Mouse (Mus musculus): ENCODE data around the gene Cygb.
"Not testable (repeated sequence)": the region's sequence is repeated elsewhere in the genome, so short reads cannot be mapped to it uniquely, and the experiment has no call there.

The Cygb gene

GRCm38 (mm10) chr11:116615735-116616437 is 38.2 kb downstream of the Cygb start:
- DNase-seq (ENCODE audit: inconsistent ontology term), result peak; percentile 31

DNA sequence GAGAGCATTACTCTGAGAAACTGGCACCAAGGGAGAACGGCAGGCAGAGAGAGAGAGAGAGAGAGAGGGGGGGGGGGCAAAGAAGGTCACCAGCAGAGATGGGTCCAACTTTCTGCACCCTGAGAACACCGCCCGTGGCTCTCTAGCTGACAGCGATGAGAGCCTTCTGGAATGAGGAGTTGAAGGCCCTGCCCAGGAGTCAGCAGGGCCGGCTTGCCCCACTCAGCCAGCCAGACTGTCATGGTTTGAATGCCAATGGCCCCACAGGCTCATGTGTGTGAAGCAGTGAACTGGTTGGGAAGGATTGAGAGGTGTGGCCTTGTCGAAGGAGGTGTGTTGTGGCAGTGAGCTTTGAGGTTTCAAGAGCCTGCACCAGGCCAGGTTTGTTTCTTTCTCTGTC is 40.9 kb downstream of the Cygb start:
- no peak for DNase-seq (ENCODE audit: inconsistent ontology term)

- DNase-seq (ENCODE audit: inconsistent ontology term), result no peak
Observed at GRCm38 (mm10) chr11:116612554-116612953, 41.6 kb downstream of the Cygb start.

GRCm38 (mm10) chr11:116611883-116612282 is 42.2 kb downstream of the Cygb start:
- no peak for DNase-seq (ENCODE audit: inconsistent ontology term)

GRCm38 (mm10) chr11:116611168-116611567 is 42.9 kb downstream of the Cygb start:
- not testable (repeated sequence) for DNase-seq (ENCODE audit: inconsistent ontology term)

DNA sequence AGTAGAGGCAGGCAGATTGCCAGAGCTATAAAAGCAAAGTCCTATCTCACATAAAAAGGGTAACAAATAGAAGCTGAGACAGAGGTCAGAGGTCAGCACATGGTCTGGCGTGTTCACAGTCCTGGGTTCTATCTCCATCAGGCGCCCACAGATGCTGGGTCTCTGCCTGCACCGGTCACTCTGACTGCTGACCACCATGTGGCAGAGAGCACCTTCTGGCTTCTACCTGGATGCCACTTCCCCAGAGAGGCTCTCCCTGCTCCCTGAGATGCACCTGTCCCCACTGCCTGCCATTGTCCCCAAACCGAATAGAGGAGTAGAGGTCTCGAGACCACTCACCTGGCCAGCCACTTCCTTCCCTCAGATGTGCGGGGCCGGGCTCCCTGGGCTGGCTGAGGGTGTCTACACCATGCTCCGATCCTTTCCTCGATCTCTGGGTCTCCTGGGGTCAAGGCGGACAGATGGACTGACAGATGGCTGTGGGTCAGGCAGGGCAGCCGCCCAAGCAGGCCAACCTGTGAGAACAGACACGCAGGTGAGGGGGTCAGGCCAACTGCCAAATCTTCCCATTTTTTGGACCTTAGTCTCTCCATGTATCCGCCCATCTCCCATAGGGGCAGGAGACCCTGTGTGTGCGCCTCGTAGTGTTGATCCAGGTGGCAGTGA is 44.0 kb downstream of the Cygb start:
- DNase-seq (ENCODE audit: inconsistent ontology term), result no peak

DNA sequence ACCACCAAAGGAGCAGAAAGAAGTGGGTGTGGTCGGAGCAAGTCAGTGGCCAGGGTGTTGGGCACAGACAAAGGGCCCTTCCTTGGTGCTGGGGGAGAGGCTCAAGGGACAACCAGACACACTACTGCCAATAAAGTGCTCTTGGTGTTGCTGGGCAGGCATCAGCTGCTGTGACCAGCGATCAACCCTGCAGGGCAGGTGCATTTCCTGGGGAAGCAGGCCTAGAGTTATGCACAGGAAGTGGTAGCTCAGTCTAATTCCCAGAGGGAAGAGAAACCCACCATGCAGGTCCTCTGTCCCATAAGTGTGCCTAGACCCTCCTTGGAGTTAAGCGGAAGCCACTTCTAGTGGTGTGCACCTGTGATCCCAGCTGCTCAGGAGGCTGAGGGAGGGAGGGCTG is 46.4 kb downstream of the Cygb start:
- no peak for DNase-seq (ENCODE audit: inconsistent ontology term)

DNA sequence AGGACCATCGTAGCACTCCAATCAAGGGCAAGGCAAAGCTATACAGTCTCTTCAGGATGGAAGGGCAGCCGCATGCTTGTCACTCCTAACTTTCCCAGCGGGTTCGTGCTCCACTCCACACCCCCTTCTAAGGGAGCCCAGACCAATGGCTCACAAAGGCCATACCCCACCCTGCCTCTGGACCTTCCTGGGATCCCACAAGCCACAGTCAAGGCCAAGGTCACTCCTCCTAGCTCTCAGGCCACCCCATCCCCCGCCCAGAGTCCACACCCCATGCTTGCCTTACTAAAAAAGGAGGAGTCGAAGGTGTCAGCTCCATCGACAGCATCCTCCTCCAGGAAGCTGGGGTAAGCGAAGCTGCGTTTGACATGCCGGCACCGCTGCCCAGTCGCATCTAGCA is 50.0 kb downstream of the Cygb start:
- no peak for DNase-seq (ENCODE audit: inconsistent ontology term)

DNA sequence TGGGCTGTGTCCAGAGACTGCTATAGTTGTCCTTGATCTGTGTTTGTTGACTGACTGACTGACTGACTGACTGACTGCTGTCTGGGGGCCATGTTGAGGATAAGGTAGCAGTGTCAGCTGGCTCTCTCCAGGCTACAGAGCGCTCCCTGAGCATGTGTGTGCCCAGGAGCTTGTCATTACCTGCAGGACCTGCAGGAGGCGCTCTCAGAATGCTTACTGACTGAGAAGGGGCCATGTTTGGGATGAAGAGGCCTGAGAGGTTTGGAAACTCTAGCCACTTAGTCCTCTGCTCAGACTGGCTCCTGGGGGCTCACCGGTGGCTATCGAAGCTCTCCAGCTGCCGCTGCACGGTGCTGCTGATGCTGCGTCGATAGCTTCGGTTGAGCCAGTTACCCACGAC is 50.8 kb downstream of the Cygb start:
- DNase-seq (ENCODE audit: inconsistent ontology term), result no peak

GRCm38 (mm10) chr11:116602043-116602442 is 52.1 kb downstream of the Cygb start:
- DNase-seq (ENCODE audit: inconsistent ontology term), result no peak

GRCm38 (mm10) chr11:116601166-116601565 is 52.9 kb downstream of the Cygb start:
- no peak for DNase-seq (ENCODE audit: inconsistent ontology term)

GRCm38 (mm10) chr11:116599230-116599629 is 54.9 kb downstream of the Cygb start:
- DNase-seq (ENCODE audit: inconsistent ontology term), result no peak

DNA sequence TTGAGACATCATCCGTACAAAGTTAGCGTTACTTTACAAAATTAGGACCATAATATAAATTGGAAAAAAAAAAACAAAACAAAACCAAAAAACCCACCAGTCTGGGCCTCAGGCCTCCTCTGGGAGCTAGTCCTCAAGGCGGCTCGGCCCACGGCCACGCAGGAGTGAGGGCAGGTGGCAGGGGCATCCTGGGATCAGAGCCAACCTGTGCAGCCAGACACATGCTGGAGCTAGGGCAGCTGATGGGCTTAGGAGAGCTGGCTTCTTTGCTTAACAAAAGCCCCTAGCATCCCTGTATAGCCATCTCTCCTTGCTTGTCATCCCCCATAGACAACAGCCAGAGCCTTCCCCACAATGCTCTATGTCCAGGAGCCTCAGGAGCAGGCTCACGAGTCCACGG is 55.9 kb downstream of the Cygb start:
- no peak for DNase-seq (ENCODE audit: inconsistent ontology term)

DNA sequence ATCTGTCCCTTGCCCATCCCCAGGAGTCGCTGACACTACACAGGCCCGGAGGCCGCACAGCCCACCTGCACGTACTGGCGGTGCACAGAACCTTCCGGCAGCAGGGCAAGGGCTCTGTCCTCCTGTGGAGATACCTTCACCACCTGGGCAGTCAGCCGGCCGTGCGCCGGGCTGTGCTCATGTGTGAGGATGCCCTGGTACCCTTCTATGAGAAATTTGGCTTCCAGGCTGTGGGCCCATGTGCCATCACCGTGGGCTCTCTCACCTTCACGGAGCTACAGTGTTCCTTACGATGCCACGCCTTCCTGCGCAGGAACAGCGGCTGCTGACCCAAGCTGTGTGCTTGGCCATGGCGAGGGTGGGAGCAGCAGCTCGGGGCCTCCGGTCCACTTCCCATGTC is 57.3 kb downstream of the Cygb start:
- no peak for DNase-seq (ENCODE audit: inconsistent ontology term)
